13 mouse cellular contexts compared by ENCODE assay signal in genomic region chr11:67467132-67467531, GRCm38 (mm10).
"Had no signal": no experiment of that assay in that cellular context is flagged by ENCODE, and none has a peak within 500 bp of the region (broad histone marks: within the 10 kb centered on the region; RNA-seq: fewer than 3 reads in every experiment).

No protein-coding gene starts in this region.

- H3K27ac ChIP-seq: liver, embryonic 15.5 days; midbrain, embryonic 13.5 days; stomach, embryonic 15.5 days had no signal

- DNase-seq: kidney, adult 8-10 months; kidney, postnatal 25 days; lung, adult 2 months; lung, postnatal 36 days; right cerebral cortex, postnatal 14 days; thymus, adult 2 months; thymus, postnatal 25 days had no signal

- H3K9ac ChIP-seq: liver, embryonic 15.5 days; midbrain, embryonic 13.5 days; stomach, embryonic 15.5 days had no signal

- H3K36me3 ChIP-seq: liver, embryonic 15.5 days; midbrain, embryonic 13.5 days; stomach, embryonic 15.5 days had no signal

- H3K4me3 ChIP-seq: liver, embryonic 15.5 days; midbrain, embryonic 13.5 days; stomach, embryonic 15.5 days had no signal

- H3K4me1 ChIP-seq: liver, embryonic 15.5 days; midbrain, embryonic 13.5 days; stomach, embryonic 15.5 days had no signal

- H3K27me3 ChIP-seq: liver, embryonic 15.5 days; midbrain, embryonic 13.5 days; stomach, embryonic 15.5 days had no signal

- ATAC-seq: intestine, postnatal 0 days; lung, postnatal 0 days; midbrain, embryonic 13.5 days had no signal

- H3K4me2 ChIP-seq: liver, embryonic 11.5 days; liver, embryonic 15.5 days; midbrain, embryonic 13.5 days; stomach, embryonic 15.5 days had no signal

- H3K9me3 ChIP-seq: liver, embryonic 15.5 days; midbrain, embryonic 13.5 days; stomach, embryonic 15.5 days had no signal
